Mouse (Mus musculus) intestine, embryonic 15.5 days (tissue): ENCODE results near the gene Acin1. TPM values are rescaled to one million over a fixed set of nuclear protein-coding genes. Genes with fewer than 3 reads are reported as not detected.
A peak's percentile ranks its signal among the peaks of the same experiment; 100 is the strongest.

ENCODE experiments used
- ATAC-seq: fragments of 200-750 bp; cut with Nextera tagmentation; 2 replicates; pipeline ENCODE4 v1.8.0; 2017; ENCODE audit warnings: moderate TSS enrichment, moderate library complexity
- H3K27ac ChIP-seq: fragments of 300-500 bp; sonication (generic); 2 replicates; pipeline ENCODE4 v1.5.1; 2015; ENCODE audit warnings: mild to moderate bottlenecking, inconsistent platforms
- H3K27me3 ChIP-seq: fragments of 300-500 bp; sonication (generic); replicated peaks from 2 replicates; pipeline ENCODE4 v1.6.1; 2015; ENCODE audit warnings: inconsistent platforms
- H3K36me3 ChIP-seq: fragments of 300-500 bp; sonication (generic); 2 replicates; pipeline ENCODE4 v1.6.1; 2015; ENCODE audit warnings: inconsistent platforms
- H3K4me1 ChIP-seq: fragments of 300-500 bp; sonication (generic); replicated peaks from 2 replicates; pipeline ENCODE4 v1.6.1; 2015; ENCODE audit warnings: inconsistent platforms
- H3K4me2 ChIP-seq: fragments of 300-500 bp; sonication (generic); replicated peaks from 2 replicates; pipeline ENCODE4 v1.6.1; 2015; ENCODE audit warnings: mild to moderate bottlenecking, inconsistent platforms
- H3K4me3 ChIP-seq: fragments of 300-500 bp; sonication (generic); replicated peaks from 2 replicates; pipeline ENCODE4 v1.5.1; 2015; ENCODE audit warnings: inconsistent platforms
- H3K9ac ChIP-seq: fragments of 300-500 bp; sonication (generic); 2 replicates; pipeline ENCODE4 v1.6.1; 2015; ENCODE audit warnings: inconsistent platforms
- H3K9me3 ChIP-seq: fragments of 300-500 bp; sonication (generic); 2 replicates; pipeline ENCODE4 v1.6.1; 2016; ENCODE audit warnings: inconsistent platforms
- WGBS: fragments of 180-500 bp; shearing (Covaris S2); methylation state at CpG from one replicate; pipeline ENCODE4 v1.1.7; 2015; 5-methylcytosine and 5-hydroxymethylcytosine counted together
- polyA plus RNA-seq: library from polyadenylated mRNA; unstranded; fragments of >200 nt; fragmentation: Nextera tagmentation; extraction: Ambion mirVana; gene quantifications from 2 replicates; pipeline ENCODE4 v1.2.1, GENCODE M21; 2015

The Acin1 gene
- 105 and 107 TPM in 2 replicates for polyA plus RNA-seq

DNA sequence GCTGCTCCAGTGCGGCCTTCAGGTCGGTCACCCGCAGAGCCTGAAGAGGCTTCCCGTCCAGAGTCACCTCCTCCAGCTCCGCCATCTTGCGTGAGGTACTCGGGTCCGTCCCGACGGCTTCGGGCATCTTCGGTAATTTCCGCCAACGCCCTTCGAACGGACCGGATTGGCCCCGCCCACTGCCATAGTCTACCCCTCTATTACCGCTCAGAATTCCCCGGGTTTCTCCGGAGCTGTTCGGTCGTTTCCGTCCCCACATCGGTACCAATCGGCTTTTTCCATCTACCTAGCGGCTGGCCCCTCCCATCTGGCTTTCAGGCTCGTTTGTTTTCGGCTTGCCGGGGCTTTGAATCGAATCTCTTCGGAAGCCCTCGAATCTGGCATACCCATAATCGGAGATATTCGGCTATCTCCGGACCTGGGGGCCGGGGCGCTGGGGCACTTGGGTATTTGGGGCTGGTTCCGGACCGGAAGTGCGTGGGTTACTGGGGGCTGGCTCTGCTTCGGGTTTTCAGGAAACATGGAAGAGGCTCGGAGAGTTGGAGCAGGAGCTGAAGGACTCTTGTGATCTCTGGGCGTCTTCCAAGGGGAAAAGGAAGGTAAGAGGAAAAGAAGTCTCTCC is at the start of gene Acin1:
Gene Acin1, minus strand, starts transcription at position 410 of the 622 bp plus-strand sequence.
- peak within 1 kb of the TSS; percentile 82 for H3K4me3 ChIP-seq
- H3K27ac ChIP-seq: peak within 1 kb of the TSS; percentile 97
- peak; percentile 98 for ATAC-seq
- no peaks in the 10 kb centered on the region for H3K27me3 ChIP-seq
- no peaks in the 10 kb centered on the region for H3K9me3 ChIP-seq
- under 1% methylated on average over 44 of the region's 44 CpGs for WGBS
- peak within 1 kb of the TSS; percentile 96 for H3K9ac ChIP-seq
- H3K4me1 ChIP-seq: peaks cover 9% of the 10 kb centered on the region; the same call in 1 of the 2 replicates
- peaks cover 4% of the 10 kb centered on the region; the same call in 1 of the 2 replicates for H3K36me3 ChIP-seq
- peak within 1 kb of the TSS; percentile 72 for H3K4me2 ChIP-seq

DNA sequence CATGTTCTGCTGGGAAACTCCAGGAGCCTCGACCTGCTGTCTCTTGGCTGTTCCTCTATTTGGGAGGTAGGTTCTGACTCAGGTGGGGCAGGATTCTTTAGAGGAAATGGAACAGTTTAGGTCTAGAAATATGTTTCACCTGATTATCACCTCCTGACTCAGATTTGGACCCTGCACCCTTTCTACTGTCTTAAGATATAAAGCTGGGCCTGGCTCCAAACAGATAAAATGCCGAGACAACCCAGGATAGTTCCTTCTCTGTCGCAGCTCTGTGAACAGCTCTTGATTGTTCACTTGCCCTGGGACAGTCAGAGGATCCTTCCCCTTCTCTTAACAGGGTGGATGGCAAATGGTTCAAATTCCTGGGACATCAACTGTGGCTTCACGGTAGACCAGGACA is 48.5 kb upstream of the Acin1 start:
- H3K36me3 ChIP-seq: no peaks in the 10 kb centered on the region
- 60% methylated on average over 4 of the region's 4 CpGs for WGBS
- no peak overlapping the region for H3K4me3 ChIP-seq
- H3K27me3 ChIP-seq: no peaks in the 10 kb centered on the region
- no peak for ATAC-seq
- H3K9ac ChIP-seq: no peak overlapping the region
- H3K9me3 ChIP-seq: no peaks in the 10 kb centered on the region
- H3K4me2 ChIP-seq: no peak overlapping the region
- no peak overlapping the region for H3K27ac ChIP-seq
- H3K4me1 ChIP-seq: peaks cover 5% of the 10 kb centered on the region; the same call in 1 of the 2 replicates

- Histone ChIP-seq H3K9me3 (no peaks in the 10 kb centered on the region), H3K27me3 (no peaks in the 10 kb centered on the region), H3K9ac (no peak overlapping the region), H3K4me2 (no peak overlapping the region), H3K4me3 (no peak overlapping the region), H3K4me1 (peaks cover 5% of the 10 kb centered on the region; the same call in 1 of the 2 replicates), H3K36me3 (no peaks in the 10 kb centered on the region), H3K27ac (no peak overlapping the region)
- 66% methylated on average over 4 of the region's 4 CpGs for WGBS
- ATAC-seq: no peak
Measured at GRCm38 (mm10) chr14:54734004-54734403, 47.3 kb upstream of the Acin1 start.

DNA sequence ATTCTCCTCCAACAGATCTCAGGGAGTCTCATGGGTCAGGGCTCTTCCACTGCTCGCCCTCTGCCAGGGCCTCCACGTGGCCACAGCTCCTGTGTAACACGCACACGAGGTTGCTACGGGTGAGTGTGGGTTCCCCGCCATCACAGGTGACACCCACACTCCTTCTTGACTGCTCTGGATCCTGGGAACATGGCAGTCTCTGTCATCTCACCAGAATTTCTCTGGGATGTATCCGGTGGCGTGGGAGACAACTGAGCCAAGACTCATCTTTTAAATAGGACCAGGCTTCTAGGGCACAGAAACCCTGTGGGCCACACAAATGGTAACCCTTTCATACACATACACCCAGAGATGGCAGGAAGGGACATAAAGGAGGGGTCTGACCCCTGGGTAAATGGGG is 45.5 kb upstream of the Acin1 start:
- Histone ChIP-seq H3K4me2 (no peak overlapping the region), H3K4me1 (peaks cover under 1% of the 10 kb centered on the region; the same call in 1 of the 2 replicates), H3K9me3 (no peaks in the 10 kb centered on the region), H3K27me3 (no peaks in the 10 kb centered on the region), H3K36me3 (no peaks in the 10 kb centered on the region), H3K4me3 (no peak overlapping the region), H3K27ac (no peak overlapping the region), H3K9ac (no peak overlapping the region)
- 90% methylated on average over 8 of the region's 8 CpGs for WGBS
- no peak for ATAC-seq

GRCm38 (mm10) chr14:54730305-54730704 is 43.6 kb upstream of the Acin1 start:
- Histone ChIP-seq H3K4me3 (no peak overlapping the region), H3K4me1 (no peaks in the 10 kb centered on the region), H3K4me2 (no peak overlapping the region), H3K9me3 (no peaks in the 10 kb centered on the region), H3K27ac (no peak overlapping the region), H3K36me3 (no peaks in the 10 kb centered on the region), H3K9ac (no peak overlapping the region), H3K27me3 (no peaks in the 10 kb centered on the region)
- 81% methylated on average over 6 of the region's 6 CpGs for WGBS
- ATAC-seq: no peak

GRCm38 (mm10) chr14:54728823-54729653 is 42.3 kb upstream of the Acin1 start:
- Histone ChIP-seq H3K27me3 (no peaks in the 10 kb centered on the region), H3K4me2 (no peak overlapping the region), H3K9ac (no peak overlapping the region; the same call in 1 of the 2 replicates), H3K4me3 (no peak overlapping the region), H3K36me3 (no peaks in the 10 kb centered on the region), H3K9me3 (no peaks in the 10 kb centered on the region), H3K27ac (peak overlapping the region; percentile 63), H3K4me1 (no peaks in the 10 kb centered on the region)
- peak; percentile 54 for ATAC-seq
- 77% methylated on average over 13 of the region's 13 CpGs for WGBS

DNA sequence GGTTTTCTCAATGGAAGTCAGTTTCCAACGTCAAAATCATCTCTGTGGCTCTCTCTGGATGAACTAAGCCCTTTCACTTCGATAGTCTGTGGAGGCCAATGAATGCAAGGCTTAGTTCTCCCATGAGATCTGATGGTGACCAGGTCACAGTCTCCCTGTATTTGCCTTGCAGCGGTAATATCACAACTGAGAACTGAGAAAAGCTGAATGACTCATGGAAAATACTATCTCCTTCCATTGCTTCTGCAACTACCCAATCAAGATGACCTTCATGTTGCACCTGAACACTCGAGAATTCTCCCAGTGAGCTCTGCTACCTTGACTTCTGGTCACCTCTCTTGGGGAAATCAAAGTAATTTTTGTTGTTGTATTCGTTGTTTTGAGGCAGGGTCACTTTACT is 40.8 kb upstream of the Acin1 start:
- Histone ChIP-seq H3K4me3 (no peak overlapping the region), H3K27ac (no peak overlapping the region), H3K36me3 (no peaks in the 10 kb centered on the region), H3K27me3 (no peaks in the 10 kb centered on the region), H3K9ac (no peak overlapping the region), H3K4me2 (no peak overlapping the region), H3K4me1 (no peaks in the 10 kb centered on the region), H3K9me3 (no peaks in the 10 kb centered on the region)
- no peak for ATAC-seq
- 70% methylated on average over 5 of the region's 5 CpGs for WGBS

- H3K4me1 ChIP-seq: no peaks in the 10 kb centered on the region
- WGBS: 73% methylated on average over 6 of the region's 6 CpGs
- no peaks in the 10 kb centered on the region for H3K27me3 ChIP-seq
- H3K4me3 ChIP-seq: no peak overlapping the region
- no peaks in the 10 kb centered on the region for H3K9me3 ChIP-seq
- no peak overlapping the region for H3K27ac ChIP-seq
- no peak for ATAC-seq
- H3K4me2 ChIP-seq: no peak overlapping the region
- H3K9ac ChIP-seq: no peak overlapping the region
- no peaks in the 10 kb centered on the region for H3K36me3 ChIP-seq
Measured at GRCm38 (mm10) chr14:54724049-54724448, 37.3 kb upstream of the Acin1 start.

GRCm38 (mm10) chr14:54721711-54722110 is 35.0 kb upstream of the Acin1 start:
- 83% methylated on average over 10 of the region's 10 CpGs for WGBS
- no peak overlapping the region for H3K4me3 ChIP-seq
- H3K27ac ChIP-seq: no peak overlapping the region
- H3K36me3 ChIP-seq: no peaks in the 10 kb centered on the region
- H3K9ac ChIP-seq: no peak overlapping the region
- H3K27me3 ChIP-seq: no peaks in the 10 kb centered on the region
- no peaks in the 10 kb centered on the region for H3K4me1 ChIP-seq
- H3K4me2 ChIP-seq: no peak overlapping the region
- ATAC-seq: no peak
- no peaks in the 10 kb centered on the region for H3K9me3 ChIP-seq

DNA sequence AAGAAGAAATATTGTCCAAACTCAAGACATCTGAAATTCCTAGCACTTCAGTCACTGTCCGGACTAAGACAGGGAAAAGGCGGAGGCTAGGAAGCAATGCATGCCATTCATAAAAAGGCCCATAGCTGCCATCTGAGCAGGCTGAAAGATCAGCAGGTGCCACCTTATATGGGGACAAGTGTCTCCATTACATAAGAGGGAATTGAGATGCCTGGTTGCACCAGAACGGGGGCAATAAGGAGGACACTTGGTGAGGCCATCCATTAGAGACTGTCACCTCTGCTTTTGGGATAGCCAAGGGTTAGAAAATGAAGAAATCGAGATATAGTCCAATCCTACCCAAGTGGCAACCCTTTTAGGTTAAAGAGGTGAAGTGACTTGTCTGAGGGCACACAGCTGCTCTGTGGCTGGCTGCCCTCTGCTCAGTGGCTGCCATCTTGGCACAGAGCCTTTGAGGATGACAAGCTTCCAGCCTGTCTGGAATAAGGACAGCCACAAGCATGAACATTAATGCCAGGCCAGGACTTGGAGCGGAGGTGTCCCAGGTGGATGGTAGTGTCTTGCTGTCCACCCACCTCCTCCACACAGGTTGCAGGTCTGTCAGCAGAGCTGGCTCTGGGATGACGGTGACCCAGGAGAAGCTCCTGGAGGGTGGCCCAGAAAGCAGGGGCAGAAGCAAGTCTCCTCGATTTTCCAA is 34.1 kb upstream of the Acin1 start:
- Histone ChIP-seq H3K36me3 (no peaks in the 10 kb centered on the region), H3K9me3 (no peaks in the 10 kb centered on the region), H3K9ac (no peak overlapping the region), H3K4me1 (no peaks in the 10 kb centered on the region), H3K4me3 (no peak overlapping the region), H3K4me2 (no peak overlapping the region), H3K27me3 (no peaks in the 10 kb centered on the region), H3K27ac (no peak overlapping the region)
- WGBS: 85% methylated on average over 7 of the region's 7 CpGs
- ATAC-seq: no peak

GRCm38 (mm10) chr14:54720041-54720440 is 33.3 kb upstream of the Acin1 start:
- H3K9me3 ChIP-seq: no peaks in the 10 kb centered on the region
- no peak overlapping the region for H3K27ac ChIP-seq
- no peaks in the 10 kb centered on the region for H3K36me3 ChIP-seq
- 90% methylated on average over 11 of the region's 11 CpGs for WGBS
- H3K27me3 ChIP-seq: no peaks in the 10 kb centered on the region
- H3K4me1 ChIP-seq: no peaks in the 10 kb centered on the region
- no peak for ATAC-seq
- no peak overlapping the region for H3K4me3 ChIP-seq
- no peak overlapping the region for H3K9ac ChIP-seq
- H3K4me2 ChIP-seq: no peak overlapping the region

GRCm38 (mm10) chr14:54715402-54715801 is 28.7 kb upstream of the Acin1 start:
- Histone ChIP-seq H3K9me3 (no peaks in the 10 kb centered on the region), H3K27ac (no peak overlapping the region), H3K4me1 (0 out of 2 replicates have a peak, but pooled peaks cover 2% of the 10 kb centered on the region), H3K9ac (no peak overlapping the region), H3K4me3 (no peak overlapping the region), H3K27me3 (no peaks in the 10 kb centered on the region), H3K36me3 (no peaks in the 10 kb centered on the region), H3K4me2 (no peak overlapping the region)
- WGBS: 74% methylated on average over 1 of the region's 1 CpGs
- ATAC-seq: no peak
